Mouse (Mus musculus) lung, embryonic 16.5 days (tissue): ENCODE data around the gene Pla2r1. TPM values are rescaled to one million over a fixed set of nuclear protein-coding genes. Genes with fewer than 3 reads are reported as not detected.

Experiments used
- ATAC-seq: fragments of 200-750 bp; cut with Nextera tagmentation; 2 replicates; pipeline ENCODE4 v1.8.0; 2017; ENCODE audit warnings: low read depth, mild to moderate bottlenecking, moderate library complexity
- H3K27ac ChIP-seq: fragments of 300-500 bp; sonication (generic); 2 replicates; pipeline ENCODE4 v1.5.1; 2014; ENCODE audit warnings: mild to moderate bottlenecking, control low read depth, low read length
- H3K27me3 ChIP-seq: fragments of 300-500 bp; sonication (generic); 2 replicates; pipeline ENCODE4 v1.6.1; 2014; ENCODE audit warnings: low read depth, low read length, mixed read lengths; ENCODE audit not compliant: control insufficient read depth, insufficient read depth
- H3K36me3 ChIP-seq: fragments of 300-500 bp; sonication (generic); 2 replicates; pipeline ENCODE4 v1.6.1; 2014; ENCODE audit warnings: low read length; ENCODE audit not compliant: control insufficient read depth, insufficient read depth
- H3K4me1 ChIP-seq: fragments of 300-500 bp; sonication (generic); replicated peaks from 2 replicates; pipeline ENCODE4 v1.6.1; 2014; ENCODE audit warnings: low read length, mixed read lengths; ENCODE audit not compliant: control insufficient read depth, insufficient read depth
- H3K4me2 ChIP-seq: fragments of 300-500 bp; sonication (generic); 2 replicates; pipeline ENCODE4 v1.6.1; 2014; ENCODE audit warnings: low read depth, low read length, control low read depth
- H3K4me3 ChIP-seq: fragments of 300-500 bp; sonication (generic); 2 replicates; pipeline ENCODE4 v1.5.1; 2014; ENCODE audit warnings: mild to moderate bottlenecking, low read length, control low read depth
- H3K9ac ChIP-seq: fragments of 300-500 bp; sonication (generic); 2 replicates; pipeline ENCODE4 v1.6.1; 2014; ENCODE audit warnings: low read length, control low read depth
- H3K9me3 ChIP-seq: fragments of 300-500 bp; sonication (generic); 2 replicates; pipeline ENCODE4 v1.6.1; 2016; ENCODE audit warnings: low read length; ENCODE audit not compliant: control insufficient read depth
- WGBS: fragments of 180-500 bp; shearing (Covaris S2); extraction: QIAGEN DNeasy Blood & Tissue Kit; methylation state at CpG from one replicate; pipeline ENCODE4 v1.1.7; 2014; 5-methylcytosine and 5-hydroxymethylcytosine counted together
- polyA plus RNA-seq: library from polyadenylated mRNA; unstranded; fragments of >200 nt; fragmentation: Nextera tagmentation; extraction: Ambion mirVana; gene quantifications from 2 replicates; pipeline ENCODE4 v1.2.1, GENCODE M21; 2015

Gene Pla2r1
- polyA plus RNA-seq, 1 experiment from 2014 or later = 4.3 TPM

DNA sequence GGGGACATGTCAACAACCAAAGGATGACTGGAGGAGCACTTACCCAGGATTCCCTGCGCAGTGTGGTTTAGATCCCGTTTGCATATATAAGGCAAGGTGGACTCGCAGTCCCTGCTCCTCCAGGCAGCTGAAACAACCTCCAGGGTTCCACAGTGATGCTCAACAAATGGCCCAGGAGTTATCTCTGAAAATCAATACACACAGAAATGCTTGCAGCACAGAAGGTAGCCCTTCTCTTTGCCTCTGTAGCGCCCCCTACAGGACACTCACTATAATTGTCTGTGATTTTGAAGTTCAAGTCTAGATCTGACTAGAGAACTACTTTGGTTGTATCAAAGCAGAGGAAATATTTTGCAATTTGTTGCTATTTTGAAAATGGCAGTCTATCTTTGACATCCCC lies 38.2 kb downstream of the Pla2r1 start:
- no peak overlapping the region for H3K27ac ChIP-seq
- no peaks in the 10 kb centered on the region for H3K36me3 ChIP-seq
- H3K4me2 ChIP-seq = no peak overlapping the region
- peaks cover 4% of the 10 kb centered on the region; the same call in 1 of the 2 replicates for H3K4me1 ChIP-seq
- no peak overlapping the region for H3K4me3 ChIP-seq
- no peak for ATAC-seq
- H3K9ac ChIP-seq = no peak overlapping the region
- WGBS = 71% methylated on average over 4 of the region's 4 CpGs
- no peaks in the 10 kb centered on the region for H3K9me3 ChIP-seq
- H3K27me3 ChIP-seq = no peaks in the 10 kb centered on the region

DNA sequence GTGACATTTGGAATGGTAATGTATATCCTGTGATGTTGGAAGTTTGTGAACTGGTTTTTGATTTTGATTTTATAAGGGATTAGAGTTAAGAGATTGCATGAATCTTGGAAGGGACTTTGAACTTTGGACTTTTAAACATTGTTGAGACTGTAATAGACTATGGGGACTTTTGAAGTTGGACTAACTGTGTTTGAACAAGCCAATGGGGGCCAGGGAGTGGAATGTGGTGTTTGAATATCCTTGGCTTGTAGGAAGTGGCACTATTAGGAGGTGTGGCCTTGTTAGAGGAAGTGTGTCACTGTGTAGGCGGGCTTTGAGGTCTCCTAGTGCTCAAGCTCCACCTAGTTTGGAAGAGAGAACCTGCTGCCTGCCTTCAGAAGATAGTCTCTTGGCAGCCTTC lies 42.4 kb downstream of the Pla2r1 start:
- no peak overlapping the region for H3K4me2 ChIP-seq
- H3K36me3 ChIP-seq = no peaks in the 10 kb centered on the region
- H3K9ac ChIP-seq = no peak overlapping the region
- H3K4me1 ChIP-seq = peaks cover under 1% of the 10 kb centered on the region; the same call in 1 of the 2 replicates
- no peak overlapping the region for H3K4me3 ChIP-seq
- H3K27me3 ChIP-seq = no peaks in the 10 kb centered on the region
- 74% methylated on average over 1 of the region's 1 CpGs for WGBS
- H3K27ac ChIP-seq = no peak overlapping the region
- no peak for ATAC-seq
- H3K9me3 ChIP-seq = no peaks in the 10 kb centered on the region

DNA sequence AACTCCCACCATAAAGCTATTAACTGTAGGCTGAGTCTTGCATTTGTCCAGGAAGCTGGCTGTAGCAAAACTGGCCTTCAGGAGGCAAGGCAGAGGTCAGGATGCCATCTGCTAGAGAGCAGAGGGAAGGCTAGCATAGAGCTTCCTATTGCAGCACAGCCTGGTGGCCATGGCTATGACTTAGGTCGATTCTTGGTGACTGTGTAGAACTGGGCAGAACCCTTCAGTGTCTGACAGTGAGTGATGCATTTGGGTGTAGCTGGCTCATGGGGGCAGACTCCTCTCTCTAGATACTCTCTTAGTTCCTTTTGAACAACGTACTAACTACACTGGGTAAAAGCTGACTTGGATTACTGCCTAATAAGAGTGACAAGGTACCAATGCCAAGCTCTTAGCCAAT lies 48.0 kb downstream of the Pla2r1 start:
- no peaks in the 10 kb centered on the region for H3K36me3 ChIP-seq
- H3K27ac ChIP-seq = no peak overlapping the region
- no peaks in the 10 kb centered on the region for H3K4me1 ChIP-seq
- 42% methylated on average over 2 of the region's 2 CpGs for WGBS
- no peak overlapping the region for H3K4me2 ChIP-seq
- no peak for ATAC-seq
- no peak overlapping the region for H3K9ac ChIP-seq
- no peaks in the 10 kb centered on the region for H3K9me3 ChIP-seq
- H3K4me3 ChIP-seq = no peak overlapping the region
- H3K27me3 ChIP-seq = no peaks in the 10 kb centered on the region

- Histone ChIP-seq H3K4me2 (no peak overlapping the region), H3K27me3 (no peaks in the 10 kb centered on the region), H3K9ac (no peak overlapping the region), H3K27ac (no peak overlapping the region), H3K4me3 (no peak overlapping the region), H3K9me3 (no peaks in the 10 kb centered on the region), H3K36me3 (no peaks in the 10 kb centered on the region), H3K4me1 (no peaks in the 10 kb centered on the region)
- ATAC-seq = no peak
- WGBS = 40% methylated on average over 2 of the region's 2 CpGs
Observed at GRCm38 (mm10) chr2:60504718-60505117, 48.4 kb downstream of the Pla2r1 start.

GRCm38 (mm10) chr2:60503991-60504390 lies 49.1 kb downstream of the Pla2r1 start:
- Histone ChIP-seq H3K9me3 (no peaks in the 10 kb centered on the region), H3K36me3 (no peaks in the 10 kb centered on the region), H3K27ac (no peak overlapping the region), H3K4me2 (no peak overlapping the region), H3K9ac (no peak overlapping the region), H3K4me3 (no peak overlapping the region), H3K27me3 (no peaks in the 10 kb centered on the region), H3K4me1 (no peaks in the 10 kb centered on the region)
- 63% methylated on average over 4 of the region's 4 CpGs for WGBS
- no peak for ATAC-seq

- no peak overlapping the region for H3K9ac ChIP-seq
- no peak overlapping the region for H3K4me3 ChIP-seq
- H3K27ac ChIP-seq = no peak overlapping the region
- no peak overlapping the region for H3K4me2 ChIP-seq
- H3K9me3 ChIP-seq = no peaks in the 10 kb centered on the region
- no peaks in the 10 kb centered on the region for H3K36me3 ChIP-seq
- H3K27me3 ChIP-seq = no peaks in the 10 kb centered on the region
- no peaks in the 10 kb centered on the region for H3K4me1 ChIP-seq
- 73% methylated on average over 1 of the region's 1 CpGs for WGBS
- ATAC-seq = no peak
Observed at GRCm38 (mm10) chr2:60500583-60501116, 52.5 kb downstream of the Pla2r1 start.

DNA sequence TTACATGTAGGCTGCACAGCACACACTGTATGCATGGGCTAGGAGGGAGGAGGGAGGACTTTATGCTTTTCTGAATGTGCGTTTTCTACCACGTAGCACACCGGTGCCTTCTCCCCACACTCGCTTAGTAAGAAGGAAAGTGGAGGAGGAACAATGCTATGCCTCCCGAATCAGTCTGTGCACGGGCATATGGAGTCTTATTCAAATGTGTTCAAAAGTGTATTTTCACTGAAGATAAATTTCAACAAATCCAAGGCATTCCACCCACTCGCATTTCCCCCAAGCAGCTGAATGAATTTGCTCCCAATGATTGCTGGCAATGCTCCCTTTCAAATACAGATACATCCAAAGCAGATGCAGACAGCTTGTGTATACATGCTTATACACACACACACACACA lies 73.2 kb downstream of the Pla2r1 start:
- no peak overlapping the region for H3K27ac ChIP-seq
- H3K9me3 ChIP-seq = no peaks in the 10 kb centered on the region
- no peak overlapping the region for H3K9ac ChIP-seq
- H3K27me3 ChIP-seq = no peaks in the 10 kb centered on the region
- WGBS = 86% methylated on average over 7 of the region's 7 CpGs
- H3K4me3 ChIP-seq = no peak overlapping the region
- H3K36me3 ChIP-seq = no peaks in the 10 kb centered on the region
- no peak overlapping the region for H3K4me2 ChIP-seq
- no peaks in the 10 kb centered on the region for H3K4me1 ChIP-seq
- ATAC-seq = no peak

- Histone ChIP-seq H3K4me1 (no peaks in the 10 kb centered on the region), H3K9me3 (no peaks in the 10 kb centered on the region), H3K4me2 (no peak overlapping the region), H3K27me3 (no peaks in the 10 kb centered on the region), H3K27ac (no peak overlapping the region), H3K4me3 (no peak overlapping the region), H3K9ac (no peak overlapping the region), H3K36me3 (no peaks in the 10 kb centered on the region)
- ATAC-seq = no peak
- 84% methylated on average over 2 of the region's 2 CpGs for WGBS
Observed at GRCm38 (mm10) chr2:60478778-60479177, 74.3 kb downstream of the Pla2r1 start.

DNA sequence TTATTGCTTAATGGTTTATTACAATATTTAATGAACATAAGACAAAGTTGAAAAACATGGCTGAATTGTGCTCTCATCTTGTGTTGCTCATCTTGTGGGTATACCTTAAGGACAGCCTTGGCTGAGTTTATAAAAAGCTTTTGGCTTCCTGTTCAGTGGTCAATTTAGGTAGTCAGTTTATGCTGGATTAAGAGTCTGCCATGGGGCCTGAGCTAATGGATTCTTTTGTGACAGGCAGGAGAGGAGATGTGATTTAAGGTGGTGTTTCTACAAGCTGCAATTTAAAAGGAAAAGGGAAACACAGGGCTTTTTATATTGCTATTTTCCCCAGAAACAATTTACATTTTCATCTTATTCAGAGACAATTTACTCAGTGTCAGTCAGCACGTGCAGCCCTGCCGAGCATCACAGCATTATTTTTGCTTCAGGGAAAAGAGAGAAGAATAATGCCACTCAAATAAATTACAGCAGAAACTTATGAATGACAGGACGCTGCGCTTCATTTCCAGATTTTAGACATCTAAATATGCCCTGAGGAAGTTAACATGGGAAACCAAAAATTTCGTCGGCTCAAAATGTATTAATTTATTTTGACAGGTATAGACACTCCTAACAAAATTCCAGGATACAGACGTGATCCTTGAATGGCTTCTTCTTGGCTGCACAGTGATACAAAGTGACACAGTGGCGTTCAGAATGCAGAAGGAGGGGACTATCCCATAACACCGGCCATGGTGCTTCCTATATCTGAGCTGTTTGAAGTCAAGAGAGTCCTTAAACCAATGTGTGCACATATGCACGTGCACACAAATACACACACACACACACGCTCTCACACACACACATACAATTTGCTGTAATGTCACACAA lies 84.0 kb downstream of the Pla2r1 start:
- no peaks in the 10 kb centered on the region for H3K27me3 ChIP-seq
- H3K4me1 ChIP-seq = no peaks in the 10 kb centered on the region
- no peak for ATAC-seq
- H3K36me3 ChIP-seq = no peaks in the 10 kb centered on the region
- WGBS = 72% methylated on average over 11 of the region's 11 CpGs
- no peak overlapping the region for H3K4me3 ChIP-seq
- no peaks in the 10 kb centered on the region for H3K9me3 ChIP-seq
- no peak overlapping the region for H3K9ac ChIP-seq
- H3K4me2 ChIP-seq = no peak overlapping the region
- no peak overlapping the region for H3K27ac ChIP-seq
